Mouse (Mus musculus) olfactory bulb, adult 2 months (tissue): ENCODE measurements around the gene Magel2.

Source experiments
- CTCF ChIP-seq: fragments of 200-500 bp; IDR thresholded peaks from 2 replicates; pipeline ENCODE4 v1.5.1; 2012; ENCODE audit warnings: low read depth, mild to moderate bottlenecking, low read length, moderate library complexity; ENCODE audit not compliant: insufficient read depth
- POLR2A ChIP-seq: fragments of 200-500 bp; IDR thresholded peaks from 2 replicates; pipeline ENCODE4 v1.6.1; 2012; ENCODE audit warnings: mild to moderate bottlenecking, low read depth, low read length, moderate library complexity; ENCODE audit not compliant: insufficient read depth

- TF ChIP-seq CTCF (no peak), POLR2A (no peak)
These were observed 51.5 kb downstream of the Magel2 start for GRCm38 (mm10) chr7:62428337-62428736.
